Mouse (Mus musculus) gastrocnemius, adult 2 months (tissue): ENCODE results near the gene Catip. TPM values are rescaled to one million over a fixed set of nuclear protein-coding genes. Genes with fewer than 3 reads are reported as not detected.

Source experiments
- DNase-seq: peaks from one replicate; pipeline ENCODE4 v3.0.0; 2022
- H3K27ac ChIP-seq: fragments of 200-600 bp; 2 replicates; pipeline ENCODE4 v1.8.1; 2022; ENCODE audit warnings: mild to moderate bottlenecking
- H3K4me3 ChIP-seq: fragments of 200-600 bp; 2 replicates; pipeline ENCODE4 v1.8.1; 2022; ENCODE audit warnings: mild to moderate bottlenecking, moderate library complexity
- CTCF ChIP-seq: fragments of 200-600 bp; IDR thresholded peaks from 2 replicates; pipeline ENCODE4 v1.8.1; 2022; ENCODE audit warnings: antibody characterized with exemption, mild to moderate bottlenecking, moderate library complexity
- intact Hi-C: fragments of 180-260 bp; cut with DNase I; formaldehyde crosslinking; loops from one replicate; pipeline ENCODE4 v1.15.1; 2025
- total RNA-seq, 2 experiments: library from RNA; stranded (reverse); gene quantifications; 2 replicates each; pipeline ENCODE4 v1.2.3; 2021

Catip gene
- total RNA-seq, 2 experiments from 2014 or later = 0.13 TPM; not detected in 1

DNA sequence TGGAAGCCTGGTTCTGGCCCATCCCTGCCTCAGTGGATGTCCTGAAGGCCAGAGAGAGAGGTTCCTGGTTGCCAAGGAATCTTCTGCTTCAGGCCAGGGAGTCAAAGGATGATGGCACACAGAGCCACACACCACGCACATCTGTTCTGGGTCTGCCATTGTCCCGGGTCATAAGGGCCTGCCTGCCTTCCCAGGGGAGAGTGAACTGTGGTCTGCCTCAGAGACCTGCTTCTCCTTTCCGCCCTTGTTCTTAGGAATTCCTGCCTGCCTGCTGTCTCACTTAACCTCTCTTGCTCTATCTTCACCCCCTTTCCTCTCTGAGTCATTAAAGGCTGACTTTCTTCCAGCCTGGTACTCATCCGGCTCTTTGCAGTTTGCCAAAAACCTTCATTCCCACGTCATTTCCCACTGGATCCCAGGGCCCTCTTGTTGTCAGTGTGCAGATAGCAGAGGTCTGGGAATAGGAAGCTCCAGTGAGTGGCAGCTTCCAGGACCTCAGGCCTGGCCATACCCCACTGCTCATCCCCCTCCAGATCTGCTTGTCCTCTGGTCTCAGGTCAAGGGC lies 9.3 kb upstream of the Catip start:
- peak; percentile 3 for DNase-seq
- Histone ChIP-seq H3K4me3 (no peak overlapping the region), H3K27ac (no peak overlapping the region)
- TF ChIP-seq CTCF = no peak
- intact Hi-C loops = no loop called here

DNA sequence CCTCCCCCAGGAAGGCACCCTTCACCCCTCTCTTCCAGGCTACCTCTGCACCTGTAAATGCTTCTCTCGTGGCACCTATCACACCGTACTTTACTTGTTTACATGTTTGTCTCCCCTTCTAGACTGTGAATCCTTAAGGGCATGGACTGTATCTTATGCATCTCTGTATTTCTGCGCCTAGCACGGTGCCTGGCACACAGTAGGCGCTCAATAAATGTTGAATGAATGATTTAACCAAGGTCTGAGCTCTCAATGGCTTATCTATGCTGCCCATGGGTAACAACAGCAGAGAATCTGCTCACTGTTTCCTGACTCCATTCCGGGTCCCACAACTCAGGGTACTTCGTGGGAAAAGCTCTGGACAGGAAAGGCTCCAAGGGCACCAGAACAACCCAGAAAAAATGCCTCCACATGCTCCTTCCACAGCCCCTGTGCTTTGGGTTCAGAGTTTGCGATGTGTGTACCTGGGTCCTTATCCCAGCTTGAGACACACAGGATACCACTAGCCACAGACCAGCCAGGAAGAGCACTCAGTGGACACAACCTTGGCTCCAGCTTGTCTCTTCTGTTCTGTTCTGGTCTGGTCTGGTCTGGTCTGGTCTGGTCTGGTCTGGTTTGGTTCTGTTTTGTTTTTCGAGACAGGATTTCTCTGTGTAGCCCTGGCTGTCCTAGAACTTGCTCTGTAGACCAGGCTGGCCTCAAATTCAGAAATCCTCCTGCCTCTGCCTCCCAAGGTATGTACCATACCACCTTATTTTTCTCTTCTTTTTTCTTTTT lies 8.3 kb upstream of the Catip start:
- intact Hi-C loops = no loop called here
- Histone ChIP-seq H3K4me3 (no peak overlapping the region), H3K27ac (no peak overlapping the region)
- TF ChIP-seq CTCF = no peak
- no peak for DNase-seq

DNA sequence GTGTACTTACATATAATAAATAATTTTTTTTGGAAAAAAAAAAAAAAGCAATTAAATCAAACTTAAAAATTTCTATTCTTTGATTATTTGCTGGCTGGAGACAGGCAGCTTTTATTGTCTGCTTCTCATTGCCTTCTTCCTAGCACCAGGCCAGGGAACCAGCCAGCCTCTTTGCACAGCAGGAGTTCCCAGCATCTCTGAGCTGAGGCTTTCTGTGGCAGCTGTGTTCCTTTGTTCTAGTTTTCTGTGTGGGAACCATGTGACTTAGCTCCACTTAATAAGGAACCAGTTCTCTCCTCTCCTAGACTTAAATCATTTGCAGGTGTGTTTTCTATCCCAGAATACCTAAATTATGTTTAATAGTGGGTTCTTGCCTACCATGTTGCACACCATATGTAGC lies 4.4 kb upstream of the Catip start:
- intact Hi-C loops = no loop called here
- H3K27ac ChIP-seq = no peak overlapping the region
- no peak overlapping the region for H3K4me3 ChIP-seq
- TF ChIP-seq CTCF = no peak
- no peak for DNase-seq

DNA sequence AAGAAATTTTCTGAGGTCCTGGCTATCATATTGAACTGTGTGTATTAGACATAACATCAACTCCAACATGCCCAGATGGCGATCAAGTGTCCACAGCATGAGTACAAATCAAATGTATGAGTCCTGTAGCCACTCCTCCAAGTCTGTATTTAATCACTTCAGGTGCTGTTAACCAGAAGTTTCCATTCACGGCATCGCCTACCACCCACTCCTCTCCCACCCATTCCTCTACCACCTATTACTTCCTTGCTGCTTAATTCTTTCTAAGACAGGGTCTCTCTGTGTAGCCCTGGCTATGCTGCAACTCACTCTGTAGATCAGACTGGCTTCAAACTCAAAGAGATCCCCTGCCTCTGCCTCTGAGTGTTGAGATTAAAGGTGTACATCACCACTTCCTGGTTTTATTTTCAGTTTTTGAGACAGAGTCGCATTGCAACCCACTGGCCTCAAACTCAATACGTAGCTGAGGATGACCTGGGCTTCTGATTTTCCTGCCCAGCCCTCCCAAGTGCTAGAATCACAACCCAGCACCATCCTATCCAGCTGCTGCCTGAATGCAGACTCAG lies 1.9 kb upstream of the Catip start:
- no peak for DNase-seq
- intact Hi-C loops = loop anchor here (2.0 kb wide), 1 partner anchor 153 kb away; no protein-coding TSS in a partner anchor
- no peak for TF ChIP-seq CTCF
- Histone ChIP-seq H3K4me3 (no peak overlapping the region), H3K27ac (no peak overlapping the region)

DNA sequence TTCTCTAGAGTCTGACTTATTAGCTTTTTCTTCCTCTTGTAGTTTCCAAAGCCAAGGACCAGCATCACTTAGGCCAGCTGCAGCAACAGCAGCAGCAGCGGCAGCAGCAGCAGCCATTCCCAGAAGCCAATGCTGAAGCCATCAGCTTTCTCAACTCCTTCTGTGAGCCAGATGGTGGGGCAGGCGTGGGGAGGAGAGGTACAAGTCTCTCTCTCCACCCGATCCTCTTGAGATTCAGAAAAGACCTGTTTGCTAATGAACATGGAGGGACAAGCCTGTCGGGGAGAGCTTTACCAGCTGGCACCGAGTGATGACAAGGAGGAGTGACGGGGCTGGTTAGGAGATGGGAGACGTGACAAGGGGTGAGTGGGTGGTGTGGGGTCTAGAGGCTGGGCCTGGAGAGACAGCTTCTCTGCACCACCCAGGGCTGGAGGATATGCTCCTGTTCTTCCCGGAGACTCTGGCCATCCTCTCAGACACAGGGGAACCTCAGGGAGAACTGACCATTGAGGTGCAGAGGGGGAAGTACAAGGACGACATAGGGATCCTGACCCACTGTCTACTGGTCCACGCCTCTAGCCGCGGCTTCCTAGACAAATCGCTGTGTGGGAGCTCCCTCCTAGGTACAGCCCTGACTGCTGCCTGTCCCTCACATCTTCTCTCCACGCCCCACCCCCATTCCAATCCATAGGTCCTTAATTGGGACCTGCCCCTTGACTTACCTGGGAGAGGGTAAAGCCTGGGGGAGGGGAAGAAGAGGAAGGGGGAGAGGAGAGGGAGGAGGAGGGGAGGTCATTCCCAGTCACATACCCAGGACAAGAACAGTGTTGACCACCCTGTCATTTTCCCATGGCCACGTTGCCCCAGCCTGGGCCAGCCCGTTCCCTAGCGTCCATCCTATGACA lies 669 bp downstream of the Catip start:
- Histone ChIP-seq H3K27ac (peak overlapping the region; percentile 56), H3K4me3 (0 out of 2 replicates have a peak overlapping the region, but pooled peaks have one; percentile 4)
- DNase-seq = no peak
- intact Hi-C loops = loop anchor here (1.0 kb wide), 1 partner anchor 49 kb away; no protein-coding TSS in a partner anchor
- no peak for TF ChIP-seq CTCF

DNA sequence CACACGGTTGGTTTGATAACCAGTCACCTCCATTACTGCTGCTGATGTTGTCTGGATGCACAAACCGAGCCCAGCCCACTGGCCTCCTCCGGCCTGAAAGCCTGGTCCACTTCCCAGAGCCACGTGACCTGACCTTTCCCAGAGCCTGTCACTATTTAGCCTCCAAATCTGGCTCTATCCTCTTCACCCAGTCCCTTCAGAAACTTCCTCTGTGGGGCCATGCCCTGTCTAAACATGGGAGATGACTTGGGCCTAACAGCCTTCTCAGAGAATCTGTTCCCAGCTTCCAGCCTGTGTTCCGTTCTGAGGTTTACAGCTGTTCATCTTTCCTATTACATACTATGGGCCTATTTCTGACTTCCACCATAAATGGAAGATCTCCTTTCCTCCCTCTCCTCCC lies 1.5 kb downstream of the Catip start:
- DNase-seq = peak; percentile 43
- TF ChIP-seq CTCF = no peak
- Histone ChIP-seq H3K4me3 (no peak overlapping the region), H3K27ac (peak overlapping the region; percentile 56)
- intact Hi-C loops = no loop called here

DNA sequence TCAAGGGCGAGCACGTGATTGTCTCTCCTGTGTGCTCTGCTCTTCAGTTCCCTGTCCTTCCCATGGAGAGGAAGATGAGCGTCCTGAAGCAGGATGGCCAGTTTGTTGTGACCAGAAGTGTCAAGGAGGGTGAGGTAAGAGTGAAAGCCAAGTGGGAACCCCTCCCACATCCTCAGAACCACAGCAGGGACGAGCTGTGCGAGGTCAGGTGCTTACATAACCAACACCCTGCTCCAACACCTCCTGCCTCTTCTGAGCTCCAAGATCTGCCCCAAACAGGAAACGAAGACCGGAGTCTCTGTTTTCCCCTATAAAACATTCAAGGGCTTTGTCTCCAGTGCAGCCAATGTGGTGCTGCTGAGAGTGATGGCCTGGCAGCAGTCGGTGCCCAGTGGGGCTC lies 2.4 kb downstream of the Catip start:
- H3K4me3 ChIP-seq = no peak overlapping the region
- TF ChIP-seq CTCF = no peak
- no peak for DNase-seq
- H3K27ac ChIP-seq = peak overlapping the region; percentile 56
- intact Hi-C loops = no loop called here

DNA sequence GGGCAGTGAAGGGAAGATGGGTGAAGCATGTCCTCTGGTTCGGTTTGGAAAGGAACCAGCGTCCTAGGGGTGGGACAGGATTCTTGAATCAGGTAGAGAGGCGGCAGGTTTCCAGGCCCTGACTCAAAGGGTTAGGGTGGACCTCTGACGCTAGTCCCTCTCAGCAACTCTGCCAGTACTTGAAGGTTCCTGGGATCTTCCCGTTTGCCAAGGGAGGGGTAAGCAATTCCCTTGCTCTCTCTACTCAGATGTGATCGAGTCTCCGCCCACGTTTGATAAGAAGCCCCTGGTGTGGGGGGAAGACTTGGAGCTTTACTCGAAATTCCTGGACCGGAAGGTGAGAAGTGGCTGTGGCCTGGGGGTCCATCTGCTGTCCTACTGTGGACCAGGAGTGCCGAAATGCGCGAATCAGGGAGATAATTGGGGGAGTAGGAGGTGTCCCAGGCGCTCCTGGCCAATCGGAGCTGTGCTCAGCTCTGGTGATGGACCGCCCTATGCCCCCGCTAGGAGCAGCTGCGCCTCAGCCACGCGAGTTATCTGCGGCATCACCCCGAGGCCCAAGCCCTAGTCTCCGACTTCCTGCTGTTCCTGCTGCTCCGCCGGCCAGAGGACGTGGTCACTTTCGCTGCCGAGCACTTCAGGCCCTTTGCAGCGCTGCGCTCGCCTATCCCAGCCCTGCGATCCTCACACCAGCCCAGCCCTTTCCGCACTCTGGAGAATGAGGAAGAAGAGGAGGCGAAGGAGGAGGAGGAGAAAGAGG lies 6.2 kb downstream of the Catip start:
- TF ChIP-seq CTCF = no peak
- peak overlapping the region; percentile 65 for H3K27ac ChIP-seq
- intact Hi-C loops = no loop called here
- DNase-seq = peak; percentile 77
- H3K4me3 ChIP-seq = peak overlapping the region; percentile 58

DNA sequence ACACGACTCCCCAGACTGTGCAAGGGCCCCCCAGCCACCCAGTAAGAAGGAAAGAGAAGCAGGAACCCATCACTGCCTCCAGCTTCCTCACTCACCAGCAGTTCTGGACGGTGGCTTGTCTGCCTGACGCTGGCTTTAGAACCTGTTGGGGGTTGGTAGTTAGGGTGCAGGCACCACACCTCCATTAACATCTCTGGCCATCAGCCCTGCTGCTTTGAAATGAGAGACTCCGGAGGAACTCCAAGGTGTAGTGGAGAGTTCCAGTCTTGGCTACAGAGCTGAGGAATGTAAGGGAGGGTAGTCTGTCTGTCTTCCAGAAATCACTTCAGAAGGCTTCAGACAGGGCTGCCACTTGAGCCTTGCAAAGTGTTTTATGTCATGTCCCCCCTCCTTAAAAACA lies 8.1 kb downstream of the Catip start:
- Histone ChIP-seq H3K4me3 (no peak overlapping the region), H3K27ac (no peak overlapping the region)
- no peak for TF ChIP-seq CTCF
- no peak for DNase-seq
- intact Hi-C loops = no loop called here

DNA sequence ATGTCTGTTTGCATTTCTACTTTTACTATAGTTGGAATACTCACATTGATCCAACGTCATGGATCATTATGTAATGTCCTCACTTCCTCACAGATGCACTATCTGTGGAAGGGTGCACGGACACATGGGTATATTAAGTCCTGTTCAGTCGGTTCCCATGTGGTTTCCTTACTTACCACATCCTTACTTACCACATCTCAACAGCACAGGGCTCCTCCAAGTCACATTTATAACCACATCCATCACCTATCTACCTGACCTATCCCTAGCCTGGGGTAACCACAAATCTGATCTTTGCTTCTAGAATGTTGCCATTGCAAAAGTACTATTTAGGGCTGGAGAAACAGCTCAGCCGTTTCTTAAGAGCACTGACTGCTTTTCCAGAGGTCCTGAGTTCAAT lies 11.5 kb downstream of the Catip start:
- no peak for DNase-seq
- no peak overlapping the region for H3K27ac ChIP-seq
- no peak for TF ChIP-seq CTCF
- no peak overlapping the region for H3K4me3 ChIP-seq
- intact Hi-C loops = no loop called here

DNA sequence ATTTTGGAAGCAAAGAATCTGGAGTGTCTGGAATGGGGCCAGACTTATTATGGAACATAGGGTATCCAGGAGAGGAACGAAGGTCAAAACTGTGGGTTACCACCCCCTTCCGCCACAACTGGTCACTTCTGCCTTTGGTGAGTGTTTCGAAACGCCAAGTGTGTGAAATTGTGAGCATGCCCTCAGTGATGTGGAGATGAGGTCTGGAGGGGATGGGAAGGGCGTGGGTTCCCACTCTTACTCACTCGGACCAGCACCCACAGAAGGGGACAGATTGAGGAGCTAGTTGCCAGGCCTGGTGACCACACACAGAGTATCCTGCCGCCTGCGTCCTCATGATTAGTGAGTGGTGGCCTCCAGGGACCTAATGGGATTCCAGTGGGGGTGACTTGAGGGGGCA lies 13.1 kb downstream of the Catip start, which contains the start of gene Slc11a1:
Gene Slc11a1, plus strand, starts transcription at position 216 of the 400 bp plus-strand sequence.
- no peak for DNase-seq
- no peak for TF ChIP-seq CTCF
- Histone ChIP-seq H3K27ac (peak within 1 kb of the TSS; percentile 70), H3K4me3 (peak within 1 kb of the TSS; percentile 45)
- intact Hi-C loops = no loop called here

DNA sequence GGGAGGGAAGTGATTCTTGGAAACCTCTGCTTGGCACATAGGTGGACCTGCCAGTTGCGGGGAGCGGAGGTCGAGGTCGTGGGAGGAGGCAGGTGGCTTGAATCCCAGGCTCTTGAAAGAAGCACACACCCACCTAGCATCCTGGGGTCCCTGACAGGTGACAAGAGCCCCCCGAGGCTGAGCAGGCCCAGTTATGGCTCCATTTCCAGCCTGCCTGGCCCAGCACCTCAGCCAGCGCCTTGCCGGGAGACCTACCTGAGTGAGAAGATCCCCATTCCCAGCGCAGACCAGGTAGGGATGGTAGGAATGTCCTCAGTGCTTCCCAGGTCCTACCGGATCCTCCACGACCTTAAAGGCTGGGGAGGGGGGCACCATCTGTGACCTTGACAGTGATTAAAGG lies 13.7 kb downstream of the Catip start:
- DNase-seq = no peak
- intact Hi-C loops = no loop called here
- no peak for TF ChIP-seq CTCF
- H3K27ac ChIP-seq = peak overlapping the region; percentile 70
- peak overlapping the region; percentile 45 for H3K4me3 ChIP-seq
